Mouse (Mus musculus): Measurements from ENCODE around the gene Agpat1.

GRCm38 (mm10) chr17:34652985-34653384 is 48.9 kb downstream of the Agpat1 start:
- TF ChIP-seq POLR2A (IDR thresholded peaks at IDR 0.05; ENCODE audit: control insufficient read depth, low read depth, low read length) (no peak), CTCF (IDR thresholded peaks at IDR 0.05; ENCODE audit: control insufficient read depth, insufficient read depth, insufficient replicate concordance, low read depth, low read length) (no peak)
